Mouse (Mus musculus) midbrain, embryonic 10.5 days (tissue): ENCODE measurements around the gene 1520401A03Rik. TPM values are rescaled to one million over a fixed set of nuclear protein-coding genes. Genes with fewer than 3 reads are reported as not detected.

Source experiments
- DNase-seq: peaks from one replicate; pipeline ENCODE4 v3.0.0-alpha.2; 2017; ENCODE audit warnings: low spot score
- H3K27ac ChIP-seq: fragments of 300-500 bp; sonication (generic); replicated peaks from 2 replicates; pipeline ENCODE4 v1.5.1; 2016; ENCODE audit warnings: mild to moderate bottlenecking
- H3K27me3 ChIP-seq: fragments of 300-500 bp; sonication (generic); 2 replicates; pipeline ENCODE4 v1.6.1; 2016; ENCODE audit warnings: low read depth, mild to moderate bottlenecking; ENCODE audit not compliant: poor library complexity, severe bottlenecking
- H3K36me3 ChIP-seq: fragments of 300-500 bp; sonication (generic); 2 replicates; pipeline ENCODE4 v1.6.1; 2016; ENCODE audit warnings: mild to moderate bottlenecking, moderate library complexity
- H3K4me1 ChIP-seq: fragments of 300-500 bp; sonication (generic); 2 replicates; pipeline ENCODE4 v1.6.1; 2016
- H3K4me3 ChIP-seq: fragments of 300-500 bp; sonication (generic); 2 replicates; pipeline ENCODE4 v1.5.1; 2016; ENCODE audit warnings: mild to moderate bottlenecking, moderate library complexity
- H3K9me3 ChIP-seq: fragments of 300-500 bp; sonication (generic); replicated peaks from 2 replicates; pipeline ENCODE4 v1.6.1; 2016; ENCODE audit warnings: mild to moderate bottlenecking
- WGBS: fragments of 180-500 bp; shearing (Covaris S2); methylation state at CpG from one replicate; pipeline ENCODE4 v1.1.7; 2016; 5-methylcytosine and 5-hydroxymethylcytosine counted together
- polyA plus RNA-seq: library from polyadenylated mRNA; unstranded; fragments of >200 nt; fragmentation: Nextera tagmentation; extraction: Ambion mirVana; gene quantifications from 2 replicates; pipeline ENCODE4 v1.2.1, GENCODE M21; 2016

1520401A03Rik gene
- polyA plus RNA-seq, 1 experiment from 2014 or later: not detected

DNA sequence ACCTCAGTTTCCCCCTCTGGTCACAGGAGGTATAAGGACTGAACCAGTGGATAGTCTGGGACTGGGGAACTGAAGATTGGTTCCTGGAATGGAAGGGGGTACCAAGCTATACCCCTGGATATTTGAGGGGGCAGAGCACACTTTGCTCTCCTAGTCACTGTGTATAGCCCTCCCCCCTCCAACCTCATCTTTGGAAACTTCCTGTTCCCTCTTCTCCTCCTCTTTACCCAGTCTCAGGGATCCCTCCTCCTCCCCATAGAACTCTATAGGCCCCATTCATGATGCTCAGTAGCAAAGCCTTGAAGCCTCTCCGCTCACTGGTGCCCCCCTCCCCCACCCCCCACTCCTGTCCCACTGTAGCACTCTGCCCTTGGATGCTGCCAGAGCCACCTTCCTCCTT is 3.1 kb downstream of the 1520401A03Rik start:
- H3K4me1 ChIP-seq: no peaks in the 10 kb centered on the region
- H3K27me3 ChIP-seq: no peaks in the 10 kb centered on the region
- no peak for DNase-seq
- no peak overlapping the region for H3K4me3 ChIP-seq
- 36% methylated on average over 1 of the region's 1 CpGs for WGBS
- no peaks in the 10 kb centered on the region for H3K9me3 ChIP-seq
- H3K36me3 ChIP-seq: no peaks in the 10 kb centered on the region
- H3K27ac ChIP-seq: no peak overlapping the region

DNA sequence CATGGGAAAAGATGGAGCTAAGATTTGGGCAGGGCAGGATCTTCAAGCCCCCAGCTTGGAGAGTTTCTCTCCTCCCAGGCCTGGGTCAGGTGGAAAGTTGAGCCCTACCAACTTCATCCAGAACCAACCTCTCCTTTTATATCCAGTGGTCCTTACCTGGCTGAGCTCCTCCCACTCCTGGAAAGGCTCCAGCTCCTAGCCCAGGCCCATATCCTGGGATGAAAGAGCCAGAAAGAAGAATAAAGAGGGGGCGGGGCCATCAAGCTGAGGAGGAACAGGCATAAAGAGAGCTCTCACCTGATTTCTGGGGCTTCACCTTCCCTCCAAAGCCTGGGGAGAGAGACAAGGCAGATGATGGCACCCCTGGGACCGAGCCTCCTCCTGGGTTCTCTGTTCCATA is 5.6 kb downstream of the 1520401A03Rik start:
- Histone ChIP-seq H3K27ac (no peak overlapping the region), H3K9me3 (no peaks in the 10 kb centered on the region), H3K27me3 (no peaks in the 10 kb centered on the region), H3K4me3 (no peak overlapping the region), H3K4me1 (no peaks in the 10 kb centered on the region), H3K36me3 (no peaks in the 10 kb centered on the region)
- 69% methylated on average over 2 of the region's 2 CpGs for WGBS
- no peak for DNase-seq

DNA sequence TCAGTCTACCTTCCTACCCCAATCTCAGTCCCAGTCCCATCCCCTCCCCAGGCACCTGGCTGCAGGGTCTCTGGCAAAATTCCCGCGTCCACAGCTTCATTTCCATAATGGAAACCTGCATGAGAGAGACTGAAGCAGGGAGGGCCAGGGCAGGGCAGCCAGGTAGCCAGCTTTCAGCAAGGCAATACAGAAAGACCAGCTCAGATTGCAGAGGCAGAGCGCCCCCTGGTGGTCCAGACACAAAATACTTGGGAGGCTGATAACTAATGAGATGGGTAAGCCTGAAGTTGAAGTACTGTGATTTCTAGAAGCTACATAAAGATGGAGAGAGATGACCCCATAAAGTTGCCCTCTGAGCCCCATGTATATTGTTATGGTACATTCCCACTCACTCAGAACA is 16.4 kb downstream of the 1520401A03Rik start:
- no peaks in the 10 kb centered on the region for H3K4me1 ChIP-seq
- no peaks in the 10 kb centered on the region for H3K9me3 ChIP-seq
- peak; percentile 84 for DNase-seq
- H3K4me3 ChIP-seq: no peak overlapping the region
- WGBS: 0% methylated on average over 3 of the region's 3 CpGs
- H3K36me3 ChIP-seq: no peaks in the 10 kb centered on the region
- no peak overlapping the region for H3K27ac ChIP-seq
- H3K27me3 ChIP-seq: peaks cover 19% of the 10 kb centered on the region

DNA sequence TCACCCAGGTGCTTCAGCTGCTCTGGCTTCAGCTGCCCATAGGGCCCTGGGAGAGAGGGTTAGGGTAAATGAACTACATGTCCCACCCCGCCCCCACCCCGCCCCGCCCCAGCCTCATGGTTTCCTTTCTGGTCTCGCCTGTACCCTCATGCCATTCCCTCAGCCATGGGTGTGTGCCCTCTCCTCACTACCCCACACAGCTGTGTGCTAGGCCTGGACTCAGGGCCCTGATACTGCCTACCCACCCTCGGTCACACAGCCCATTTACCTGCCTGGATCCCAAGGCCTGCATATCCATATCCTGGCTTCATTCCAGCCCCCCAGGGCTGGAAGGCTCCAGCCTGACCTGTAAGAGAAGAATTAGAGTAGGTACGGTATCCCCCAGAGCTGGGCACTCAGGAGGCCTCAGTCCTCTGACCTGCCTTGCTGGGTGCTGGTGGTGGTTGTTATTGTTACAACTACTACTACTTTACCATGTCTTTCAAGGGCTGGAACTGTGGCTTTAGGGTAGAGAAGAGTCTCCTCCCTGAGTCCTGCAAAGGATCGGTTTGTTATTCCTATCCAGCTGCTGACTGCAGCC is 17.0 kb downstream of the 1520401A03Rik start:
- Histone ChIP-seq H3K27me3 (peaks cover 24% of the 10 kb centered on the region), H3K36me3 (no peaks in the 10 kb centered on the region), H3K4me1 (no peaks in the 10 kb centered on the region), H3K9me3 (no peaks in the 10 kb centered on the region), H3K27ac (no peak overlapping the region), H3K4me3 (no peak overlapping the region)
- 75% methylated on average over 7 of the region's 7 CpGs for WGBS
- no peak for DNase-seq

DNA sequence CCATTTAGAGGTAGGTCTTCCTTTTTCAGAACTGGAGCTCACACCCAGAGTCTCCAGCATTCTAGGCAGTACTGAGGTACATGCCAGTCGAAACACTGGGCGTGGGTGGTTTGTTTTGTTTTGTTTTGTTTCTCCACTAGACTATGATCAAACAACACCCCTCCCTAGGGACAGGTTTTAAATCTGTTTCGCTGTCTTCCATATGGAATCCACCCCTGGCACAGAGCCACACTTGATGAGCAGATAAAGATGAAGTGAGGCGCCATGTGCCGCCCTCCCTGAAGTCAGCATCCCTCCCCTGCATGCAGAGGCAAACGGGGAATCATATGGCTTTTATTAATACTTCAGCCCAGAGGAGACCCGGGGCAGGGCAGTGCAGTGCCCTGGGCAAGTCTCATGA is 17.8 kb downstream of the 1520401A03Rik start:
- Histone ChIP-seq H3K27me3 (peaks cover 25% of the 10 kb centered on the region), H3K9me3 (no peaks in the 10 kb centered on the region), H3K4me1 (peaks cover 3% of the 10 kb centered on the region), H3K4me3 (no peak overlapping the region), H3K36me3 (no peaks in the 10 kb centered on the region), H3K27ac (no peak overlapping the region)
- 68% methylated on average over 7 of the region's 7 CpGs for WGBS
- DNase-seq: no peak

DNA sequence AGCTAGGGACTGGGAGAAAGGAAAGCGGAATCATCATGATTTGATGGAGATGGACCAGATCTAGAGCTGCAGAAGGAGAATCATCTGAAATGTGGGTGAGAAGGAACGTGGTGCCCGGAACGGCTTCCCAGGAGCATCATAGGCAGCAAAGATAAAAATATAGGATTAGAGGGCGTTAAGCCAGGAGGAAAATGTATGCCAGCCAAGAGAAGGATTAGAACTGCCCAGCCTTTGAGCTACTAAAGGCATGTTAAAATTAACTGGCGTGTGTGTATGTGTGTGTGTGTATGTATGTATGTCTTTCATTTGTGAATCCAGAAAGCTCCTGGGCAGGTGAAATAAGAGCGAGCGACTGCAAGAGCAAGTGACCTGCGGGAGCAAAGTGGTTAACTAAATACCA is 19.3 kb downstream of the 1520401A03Rik start:
- H3K9me3 ChIP-seq: no peaks in the 10 kb centered on the region
- peaks cover 12% of the 10 kb centered on the region for H3K4me1 ChIP-seq
- DNase-seq: no peak
- H3K27me3 ChIP-seq: peaks cover 39% of the 10 kb centered on the region
- H3K4me3 ChIP-seq: no peak overlapping the region
- 86% methylated on average over 9 of the region's 9 CpGs for WGBS
- H3K27ac ChIP-seq: no peak overlapping the region
- H3K36me3 ChIP-seq: no peaks in the 10 kb centered on the region

DNA sequence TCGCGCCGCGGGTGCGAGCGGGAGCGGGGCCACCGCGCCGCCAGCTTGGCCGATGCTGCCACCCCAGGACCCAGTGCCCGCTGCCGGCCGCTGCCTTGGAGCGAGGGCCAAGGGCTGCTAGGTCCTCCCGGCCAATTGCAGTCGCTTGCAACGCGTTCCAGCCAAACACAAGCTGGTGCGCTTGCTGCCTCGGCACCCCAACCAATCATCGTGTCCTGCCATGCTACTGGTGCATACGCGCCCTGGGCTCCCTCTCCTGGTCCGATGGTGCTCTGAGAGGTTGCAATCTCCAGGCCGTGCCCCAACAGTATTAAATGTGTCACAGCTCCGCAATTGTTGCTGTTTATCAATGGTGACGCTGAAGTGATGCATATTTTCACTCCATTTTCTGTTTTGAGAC is 22.5 kb downstream of the 1520401A03Rik start:
- DNase-seq: peak; percentile 88
- peaks cover 60% of the 10 kb centered on the region for H3K27me3 ChIP-seq
- H3K4me3 ChIP-seq: peak overlapping the region; percentile 80
- peak overlapping the region; percentile 49; the same call in 1 of the 2 replicates for H3K27ac ChIP-seq
- peaks cover 16% of the 10 kb centered on the region for H3K4me1 ChIP-seq
- H3K36me3 ChIP-seq: no peaks in the 10 kb centered on the region
- 2% methylated on average over 26 of the region's 28 CpGs for WGBS
- H3K9me3 ChIP-seq: no peaks in the 10 kb centered on the region

DNA sequence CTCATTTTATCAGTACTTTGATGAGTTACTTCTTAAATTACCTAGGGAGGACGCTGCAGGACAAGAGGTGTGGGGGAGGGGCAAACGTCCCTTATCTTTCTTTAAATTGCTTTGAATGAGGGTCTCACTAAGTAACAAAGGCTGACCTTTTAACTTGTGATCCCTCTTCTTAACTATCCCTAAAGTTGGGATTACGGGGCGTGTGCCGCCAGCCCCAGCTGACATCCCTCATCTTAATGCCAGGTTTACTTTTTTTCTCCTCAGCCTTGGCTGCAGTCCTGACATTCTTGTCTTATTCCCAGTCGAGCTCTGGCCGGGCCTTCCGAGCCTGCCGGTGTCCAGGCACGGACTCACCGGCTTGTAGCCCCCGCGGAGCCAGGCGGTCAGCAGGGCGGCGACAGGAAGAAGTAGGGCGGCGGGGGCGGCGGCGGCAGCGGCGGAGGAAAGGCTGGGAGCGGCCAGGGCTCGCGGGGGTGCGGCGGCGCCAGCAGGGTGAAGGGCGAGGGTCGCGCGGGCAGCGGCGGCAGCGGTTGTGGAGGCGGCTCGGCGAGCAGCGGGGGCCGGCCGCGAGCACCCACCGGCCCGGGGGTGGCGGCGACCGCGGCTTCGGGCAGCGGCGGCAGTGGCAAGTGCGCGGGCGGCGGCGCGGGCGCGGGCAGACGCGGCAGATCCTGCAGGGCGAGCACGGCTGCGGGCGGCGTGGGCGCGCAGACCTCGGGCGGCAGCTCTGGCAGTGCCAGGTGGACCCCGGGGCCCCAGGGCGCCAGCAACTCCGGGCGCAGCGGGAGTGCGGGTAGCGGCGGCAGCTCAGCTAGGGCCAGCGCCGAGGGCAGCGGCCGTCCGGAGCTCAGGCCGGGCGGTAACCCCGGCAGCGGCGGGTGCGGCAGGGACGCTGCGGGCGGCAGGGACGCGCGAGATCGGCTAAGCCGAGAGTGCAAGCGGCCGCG is 23.2 kb downstream of the 1520401A03Rik start:
- Histone ChIP-seq H3K36me3 (no peaks in the 10 kb centered on the region), H3K4me1 (peaks cover 16% of the 10 kb centered on the region), H3K27me3 (peaks cover 60% of the 10 kb centered on the region), H3K9me3 (no peaks in the 10 kb centered on the region), H3K4me3 (peak overlapping the region; percentile 80), H3K27ac (peak overlapping the region; percentile 49; the same call in 1 of the 2 replicates)
- DNase-seq: peak; percentile 41
- WGBS: under 1% methylated on average over 100 of the region's 101 CpGs

DNA sequence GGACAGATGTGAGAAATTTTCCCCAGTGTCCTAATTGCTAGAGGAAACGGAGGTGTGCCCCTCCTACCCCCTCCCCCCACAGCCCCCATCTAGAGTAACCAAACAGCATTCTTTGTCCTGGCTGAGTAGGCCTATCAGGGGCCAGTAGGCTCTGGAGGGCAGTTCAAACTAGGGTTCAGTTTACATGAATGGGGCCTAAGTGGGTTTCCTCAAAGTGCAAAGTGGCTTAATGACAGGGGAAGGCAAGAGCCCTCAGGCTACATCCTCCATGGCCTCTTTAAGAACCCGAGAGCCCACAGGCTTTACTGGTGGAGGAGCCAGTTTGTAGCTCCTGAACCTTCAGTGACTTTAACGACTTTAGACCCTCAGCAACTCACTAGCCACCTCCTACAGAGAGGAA is 26.8 kb downstream of the 1520401A03Rik start:
- Histone ChIP-seq H3K27me3 (peaks cover 45% of the 10 kb centered on the region), H3K27ac (no peak overlapping the region), H3K4me1 (peaks cover 16% of the 10 kb centered on the region), H3K4me3 (no peak overlapping the region), H3K9me3 (no peaks in the 10 kb centered on the region), H3K36me3 (no peaks in the 10 kb centered on the region)
- WGBS: 23% methylated on average over 3 of the region's 3 CpGs
- DNase-seq: no peak

DNA sequence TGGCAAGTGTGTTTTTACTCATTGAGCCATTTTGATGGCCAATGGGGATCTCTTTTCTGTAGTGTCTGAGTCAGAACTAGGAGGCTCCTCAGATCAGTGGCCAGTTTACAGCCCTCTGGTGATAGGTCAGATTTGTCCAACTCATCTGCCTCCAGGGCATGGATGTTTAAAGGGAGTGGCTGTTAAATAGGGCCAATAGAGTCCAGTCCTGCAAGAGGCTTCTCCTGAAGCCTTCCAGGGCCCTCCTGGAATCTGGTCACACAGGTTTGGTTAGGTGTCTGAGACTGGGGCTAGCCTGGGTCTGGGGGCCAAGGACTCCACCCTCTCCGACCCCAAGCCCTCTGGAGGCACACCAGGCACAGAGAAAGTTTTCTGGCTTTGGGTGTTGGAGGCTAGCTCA is 28.1 kb downstream of the 1520401A03Rik start:
- Histone ChIP-seq H3K4me3 (no peak overlapping the region), H3K27me3 (peaks cover 33% of the 10 kb centered on the region), H3K27ac (no peak overlapping the region), H3K9me3 (no peaks in the 10 kb centered on the region), H3K4me1 (peaks cover 11% of the 10 kb centered on the region), H3K36me3 (no peaks in the 10 kb centered on the region)
- no peak for DNase-seq
- 69% methylated on average over 1 of the region's 1 CpGs for WGBS

DNA sequence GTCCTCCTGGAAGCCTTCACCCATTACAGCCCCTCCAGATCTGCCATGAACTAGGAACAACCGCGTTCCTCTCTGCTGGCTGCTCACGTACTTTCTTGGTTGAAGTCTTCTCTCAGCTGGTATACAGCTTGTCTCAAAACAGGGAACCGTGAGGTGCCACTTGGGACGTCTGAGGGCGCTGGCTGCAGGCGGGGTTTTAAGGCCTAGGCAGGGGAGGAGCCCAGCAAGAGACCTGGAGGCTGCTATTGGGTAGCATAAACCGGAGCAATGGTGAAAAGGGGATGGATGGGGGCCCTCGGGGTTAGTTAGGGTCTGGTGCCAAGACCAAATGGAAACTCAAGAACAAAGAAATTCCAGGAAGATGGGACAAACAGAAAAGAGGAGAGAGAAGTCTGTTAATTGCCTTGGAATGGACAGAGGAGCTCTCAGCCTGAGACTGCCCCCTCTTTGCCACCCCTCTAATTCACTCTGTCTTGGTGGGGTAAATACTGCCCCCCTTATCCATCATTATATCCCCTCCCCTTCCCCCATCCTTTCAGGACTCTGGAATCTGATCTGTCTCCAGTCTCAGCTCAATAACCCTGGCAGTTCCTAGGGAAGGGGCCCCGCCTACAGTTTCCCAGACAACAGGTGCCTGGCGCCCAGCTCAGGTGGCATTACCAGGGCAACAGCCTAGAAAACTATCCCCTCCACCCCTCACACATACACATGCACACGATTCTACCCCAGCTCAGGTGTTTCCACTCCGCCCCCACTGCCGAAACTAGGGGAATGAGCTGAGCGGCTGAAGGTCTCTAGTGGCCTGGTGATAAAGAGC is 38.5 kb downstream of the 1520401A03Rik start, which contains the start of gene Cldn9:
Gene Cldn9, minus strand, starts transcription at position 171 of the 817 bp plus-strand sequence.
- peaks cover 64% of the 10 kb centered on the region for H3K27me3 ChIP-seq
- peaks cover 34% of the 10 kb centered on the region for H3K4me1 ChIP-seq
- peak within 1 kb of the TSS; percentile 38; the same call in 1 of the 2 replicates for H3K27ac ChIP-seq
- 13% methylated on average over 15 of the region's 15 CpGs for WGBS
- H3K36me3 ChIP-seq: no peaks in the 10 kb centered on the region
- H3K9me3 ChIP-seq: no peaks in the 10 kb centered on the region
- no peak for DNase-seq
- peak within 1 kb of the TSS; percentile 26 for H3K4me3 ChIP-seq

DNA sequence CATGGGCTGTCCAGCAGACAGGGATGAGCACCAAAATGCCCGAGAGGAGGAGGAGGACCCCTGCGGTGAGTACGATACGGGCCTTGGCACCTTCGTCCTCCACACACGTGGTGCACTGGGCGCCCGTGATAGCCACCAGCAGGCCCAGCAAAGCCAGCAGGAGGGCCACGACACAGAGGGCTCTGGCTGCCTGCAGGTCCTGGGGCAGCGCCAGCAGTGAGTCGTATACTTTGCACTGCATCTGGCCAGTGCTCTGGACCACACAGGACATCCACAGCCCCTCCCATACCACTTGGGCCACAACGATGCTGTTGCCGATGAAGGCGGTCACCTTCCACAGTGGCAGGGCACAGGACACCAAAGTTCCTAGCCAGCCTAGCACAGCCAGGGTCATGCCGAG is 39.4 kb downstream of the 1520401A03Rik start:
- H3K4me1 ChIP-seq: peaks cover 35% of the 10 kb centered on the region
- H3K4me3 ChIP-seq: peak overlapping the region; percentile 26; the same call in 1 of the 2 replicates
- no peaks in the 10 kb centered on the region for H3K9me3 ChIP-seq
- H3K27me3 ChIP-seq: peaks cover 72% of the 10 kb centered on the region
- DNase-seq: no peak
- WGBS: 17% methylated on average over 15 of the region's 15 CpGs
- 0 out of 2 replicates have a peak overlapping the region, but pooled peaks have one; percentile 28 for H3K27ac ChIP-seq
- no peaks in the 10 kb centered on the region for H3K36me3 ChIP-seq
